Mouse (Mus musculus) ES-Bruce4 (cell line): ENCODE measurements around the gene Nck2. TPM values are rescaled to one million over a fixed set of nuclear protein-coding genes. Genes with fewer than 3 reads are reported as not detected.

Experiments
- H3K27ac ChIP-seq: 2 replicates; pipeline ENCODE4 v1.5.1; 2012; ENCODE audit warnings: low read length, inconsistent platforms; ENCODE audit not compliant: insufficient read depth
- H3K27me3 ChIP-seq: 2 replicates; pipeline ENCODE4 v1.6.1; 2012; ENCODE audit warnings: mild to moderate bottlenecking, low read length, inconsistent platforms; ENCODE audit not compliant: control insufficient read depth, poor library complexity, insufficient read depth, severe bottlenecking
- H3K36me3 ChIP-seq: 2 replicates; pipeline ENCODE4 v1.6.1; 2012; ENCODE audit warnings: inconsistent platforms, mild to moderate bottlenecking, low read length, moderate library complexity; ENCODE audit not compliant: control insufficient read depth, poor library complexity, insufficient read depth, severe bottlenecking
- H3K4me1 ChIP-seq: one replicate; pipeline ENCODE4 v1.8.1; 2011; ENCODE audit warnings: low read length; ENCODE audit not compliant: control insufficient read depth, insufficient read depth
- H3K4me3 ChIP-seq: 2 replicates; pipeline ENCODE4 v1.5.1; 2011; ENCODE audit warnings: low read depth, mild to moderate bottlenecking, low read length
- H3K9ac ChIP-seq: 2 replicates; pipeline ENCODE4 v1.6.1; 2012; ENCODE audit warnings: low read depth, mild to moderate bottlenecking, inconsistent platforms; ENCODE audit not compliant: poor library complexity, severe bottlenecking
- H3K9me3 ChIP-seq: replicated peaks from 2 replicates; pipeline ENCODE4 v1.6.1; 2012; ENCODE audit warnings: mild to moderate bottlenecking, low read length, inconsistent platforms; ENCODE audit not compliant: control insufficient read depth, poor library complexity, insufficient read depth, severe bottlenecking
- CTCF ChIP-seq: IDR thresholded peaks from one replicate; pipeline ENCODE4 v1.8.1; 2011; ENCODE audit warnings: low read depth, low read length
- EP300 ChIP-seq: IDR thresholded peaks from 2 replicates; pipeline ENCODE4 v1.6.1; 2011; ENCODE audit warnings: low read depth, low read length; ENCODE audit not compliant: insufficient read depth
- POLR2A ChIP-seq: IDR thresholded peaks from one replicate; pipeline ENCODE4 v1.8.1; 2011; ENCODE audit warnings: low read length; ENCODE audit not compliant: insufficient read depth
- polyA plus RNA-seq: library from polyadenylated mRNA; stranded (reverse); fragments of >200 nt; gene quantifications from 2 replicates; pipeline ENCODE4 v1.2.4, GENCODE M21; 2011; ENCODE audit warnings: low read depth; ENCODE audit not compliant: missing spikeins, insufficient read depth, insufficient read length

The Nck2 gene
- polyA plus RNA-seq, 1 experiment, result 21.2 TPM

GRCm38 (mm10) chr1:43559043-43559692, 114.8 kb downstream of the Nck2 start:
- Histone ChIP-seq H3K27me3 (no peaks in the 10 kb centered on the region), H3K4me3 (no peak overlapping the region), H3K4me1 (no peaks in the 10 kb centered on the region), H3K27ac (no peak overlapping the region), H3K9me3 (no peaks in the 10 kb centered on the region), H3K9ac (no peak overlapping the region), H3K36me3 (no peaks in the 10 kb centered on the region)
- TF ChIP-seq EP300 (no peak), POLR2A (no peak), CTCF (no peak)

GRCm38 (mm10) chr1:43561085-43561484, 116.7 kb downstream of the Nck2 start:
- Histone ChIP-seq H3K27ac (no peak overlapping the region), H3K9me3 (no peaks in the 10 kb centered on the region), H3K36me3 (no peaks in the 10 kb centered on the region), H3K27me3 (no peaks in the 10 kb centered on the region), H3K9ac (no peak overlapping the region), H3K4me3 (no peak overlapping the region), H3K4me1 (no peaks in the 10 kb centered on the region)
- TF ChIP-seq EP300, result no peak
- no peak for TF ChIP-seq CTCF
- TF ChIP-seq POLR2A, result no peak

GRCm38 (mm10) chr1:43562002-43562666, 117.8 kb downstream of the Nck2 start:
- TF ChIP-seq EP300 (no peak), POLR2A (no peak), CTCF (no peak)
- Histone ChIP-seq H3K4me1 (no peaks in the 10 kb centered on the region), H3K4me3 (no peak overlapping the region), H3K27me3 (no peaks in the 10 kb centered on the region), H3K36me3 (no peaks in the 10 kb centered on the region), H3K9ac (no peak overlapping the region), H3K27ac (no peak overlapping the region), H3K9me3 (no peaks in the 10 kb centered on the region)

- no peaks in the 10 kb centered on the region for H3K36me3 ChIP-seq
- H3K9ac ChIP-seq, result no peak overlapping the region
- no peaks in the 10 kb centered on the region for H3K9me3 ChIP-seq
- TF ChIP-seq CTCF, result no peak
- TF ChIP-seq POLR2A, result no peak
- TF ChIP-seq EP300, result no peak
- H3K27ac ChIP-seq, result no peak overlapping the region
- no peaks in the 10 kb centered on the region for H3K27me3 ChIP-seq
- no peak overlapping the region for H3K4me3 ChIP-seq
- no peaks in the 10 kb centered on the region for H3K4me1 ChIP-seq
These were observed 120.9 kb downstream of the Nck2 start for GRCm38 (mm10) chr1:43565260-43565659.

DNA sequence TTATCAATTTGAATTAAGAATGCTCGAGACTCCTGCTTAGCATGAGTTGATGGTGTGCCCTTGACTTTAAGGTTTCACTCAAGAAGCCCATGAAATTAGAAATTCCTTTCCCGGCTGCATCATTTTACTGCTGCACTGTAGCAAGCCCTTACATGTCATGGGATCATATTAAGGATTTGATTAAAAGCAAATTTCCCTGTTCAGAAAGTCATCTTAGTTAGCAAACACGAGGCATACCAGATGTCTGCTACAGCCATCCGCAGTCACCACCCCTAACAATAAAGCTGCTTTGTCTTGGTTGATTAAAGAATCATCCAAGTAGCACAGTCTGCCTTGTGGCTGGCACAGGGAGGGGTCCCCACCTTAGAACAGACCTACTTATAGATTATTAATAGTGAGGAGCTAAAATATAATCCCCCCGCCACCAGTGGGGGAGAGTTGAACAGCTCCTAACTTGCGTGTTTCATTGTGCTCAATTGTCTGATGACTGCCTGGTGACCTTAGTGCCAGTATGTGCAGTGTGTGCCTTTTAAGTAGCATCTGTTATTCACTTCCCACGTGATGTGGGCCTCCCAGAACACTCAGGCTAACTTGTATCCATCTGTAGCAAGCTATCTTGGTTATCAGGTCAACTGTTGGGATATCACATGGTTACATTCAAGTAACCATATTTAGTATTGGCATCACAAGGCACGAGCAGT, 122.4 kb downstream of the Nck2 start:
- Histone ChIP-seq H3K4me1 (peaks cover 3% of the 10 kb centered on the region), H3K27ac (no peak overlapping the region), H3K4me3 (no peak overlapping the region), H3K9me3 (no peaks in the 10 kb centered on the region), H3K27me3 (no peaks in the 10 kb centered on the region), H3K36me3 (no peaks in the 10 kb centered on the region), H3K9ac (no peak overlapping the region)
- TF ChIP-seq CTCF (no peak), POLR2A (no peak), EP300 (no peak)

GRCm38 (mm10) chr1:43568824-43569223, 124.4 kb downstream of the Nck2 start:
- Histone ChIP-seq H3K9ac (no peak overlapping the region), H3K9me3 (no peaks in the 10 kb centered on the region), H3K4me3 (no peak overlapping the region), H3K27me3 (no peaks in the 10 kb centered on the region), H3K4me1 (peaks cover 3% of the 10 kb centered on the region), H3K27ac (no peak overlapping the region), H3K36me3 (no peaks in the 10 kb centered on the region)
- TF ChIP-seq CTCF, result no peak
- TF ChIP-seq EP300, result no peak
- TF ChIP-seq POLR2A, result no peak
